Mouse (Mus musculus) midbrain, postnatal 0 days (tissue): Measurements from ENCODE around the gene Tmem132c. TPM values are rescaled to one million over a fixed set of nuclear protein-coding genes. Genes with fewer than 3 reads are reported as not detected.

ENCODE experiments used
- ATAC-seq: fragments of 200-750 bp; cut with Nextera tagmentation; 2 replicates; pipeline ENCODE4 v1.8.0; 2017; ENCODE audit warnings: moderate number of reproducible peaks, mild to moderate bottlenecking, moderate TSS enrichment, moderate library complexity; ENCODE audit not compliant: low FRiP score
- DNase-seq: peaks from one replicate; pipeline ENCODE4 v3.0.0-alpha.2; 2015; ENCODE audit warnings: low spot score
- H3K27ac ChIP-seq: fragments of 300-500 bp; sonication (generic); 2 replicates; pipeline ENCODE4 v1.5.1; 2014; ENCODE audit warnings: low read depth, mild to moderate bottlenecking, low read length, mixed read lengths
- H3K27me3 ChIP-seq: fragments of 300-500 bp; sonication (generic); 2 replicates; pipeline ENCODE4 v1.6.1; 2014; ENCODE audit warnings: low read length, control low read depth, mixed read lengths; ENCODE audit not compliant: insufficient read depth
- H3K36me3 ChIP-seq: fragments of 300-500 bp; sonication (generic); 2 replicates; pipeline ENCODE4 v1.6.1; 2014; ENCODE audit warnings: low read length, control low read depth, mixed read lengths; ENCODE audit not compliant: insufficient read depth
- H3K4me1 ChIP-seq: fragments of 300-500 bp; sonication (generic); 2 replicates; pipeline ENCODE4 v1.6.1; 2014; ENCODE audit warnings: mild to moderate bottlenecking, control low read depth, antibody characterized with exemption, low read length, mixed read lengths; ENCODE audit not compliant: insufficient read depth
- H3K4me2 ChIP-seq: fragments of 300-500 bp; sonication (generic); 2 replicates; pipeline ENCODE4 v1.6.1; 2014; ENCODE audit warnings: low read depth, mild to moderate bottlenecking, low read length, mixed read lengths; ENCODE audit not compliant: poor library complexity, severe bottlenecking
- H3K4me3 ChIP-seq: fragments of 300-500 bp; sonication (generic); 2 replicates; pipeline ENCODE4 v1.5.1; 2014; ENCODE audit warnings: low read depth, mild to moderate bottlenecking, low read length, moderate library complexity
- H3K9ac ChIP-seq: fragments of 300-500 bp; sonication (generic); replicated peaks from 2 replicates; pipeline ENCODE4 v1.6.1; 2014; ENCODE audit warnings: mild to moderate bottlenecking, low read length, moderate library complexity, mixed read lengths; ENCODE audit not compliant: poor library complexity, severe bottlenecking
- H3K9me3 ChIP-seq: fragments of 300-500 bp; sonication (generic); 2 replicates; pipeline ENCODE4 v1.6.1; 2016; ENCODE audit warnings: low read length, control low read depth
- CTCF ChIP-seq: IDR thresholded peaks from 2 replicates; pipeline ENCODE4 v1.5.1; 2016; ENCODE audit warnings: antibody characterized with exemption, mild to moderate bottlenecking
- WGBS: fragments of 180-500 bp; shearing (Covaris S2); extraction: QIAGEN DNeasy Blood & Tissue Kit; methylation state at CpG from one replicate; pipeline ENCODE4 v1.1.7; 2014; 5-methylcytosine and 5-hydroxymethylcytosine counted together
- polyA plus RNA-seq: library from polyadenylated mRNA; unstranded; fragments of >200 nt; fragmentation: Nextera tagmentation; extraction: Ambion mirVana; gene quantifications from 2 replicates; pipeline ENCODE4 v1.2.1, GENCODE M21; 2015
- total RNA-seq: library from RNA; depleted of rRNA; stranded (reverse); fragments of >200 nt; gene quantifications from 2 replicates; pipeline ENCODE4 v1.2.3, GENCODE M21; 2014

Gene Tmem132c
- total and polyA plus RNA-seq, 2 experiments from 2014 or later = 10.2 to 40.0 TPM

GRCm38 (mm10) chr5:127336048-127336907 is 94.7 kb downstream of the Tmem132c start:
- H3K27ac ChIP-seq = peak overlapping the region; percentile 26; the same call in 1 of the 2 replicates
- peak; percentile 49; the same call in 1 of the 2 replicates for ATAC-seq
- no peaks in the 10 kb centered on the region for H3K9me3 ChIP-seq
- 0 out of 2 replicates have a peak, but pooled peaks cover 6% of the 10 kb centered on the region for H3K4me1 ChIP-seq
- H3K27me3 ChIP-seq = no peaks in the 10 kb centered on the region
- DNase-seq = peak; percentile 80
- TF ChIP-seq CTCF = no peak
- no peak overlapping the region for H3K4me3 ChIP-seq
- H3K4me2 ChIP-seq = peak overlapping the region; percentile 33
- no peaks in the 10 kb centered on the region for H3K36me3 ChIP-seq
- WGBS = 1% methylated on average over 15 of the region's 15 CpGs
- no peak overlapping the region for H3K9ac ChIP-seq

GRCm38 (mm10) chr5:127336908-127337265 is 95.3 kb downstream of the Tmem132c start:
- TF ChIP-seq CTCF = no peak
- H3K9ac ChIP-seq = no peak overlapping the region
- H3K27ac ChIP-seq = no peak overlapping the region
- no peaks in the 10 kb centered on the region for H3K36me3 ChIP-seq
- H3K4me1 ChIP-seq = 0 out of 2 replicates have a peak, but pooled peaks cover 6% of the 10 kb centered on the region
- WGBS = 14% methylated on average over 5 of the region's 5 CpGs
- H3K27me3 ChIP-seq = no peaks in the 10 kb centered on the region
- DNase-seq (no peak), ATAC-seq (no peak)
- H3K4me2 ChIP-seq = peak overlapping the region; percentile 33
- H3K9me3 ChIP-seq = no peaks in the 10 kb centered on the region
- no peak overlapping the region for H3K4me3 ChIP-seq

- H3K36me3 ChIP-seq = no peaks in the 10 kb centered on the region
- no peak for ATAC-seq
- DNase-seq = peak; percentile 52
- H3K4me3 ChIP-seq = no peak overlapping the region
- H3K9ac ChIP-seq = no peak overlapping the region
- H3K4me1 ChIP-seq = 0 out of 2 replicates have a peak, but pooled peaks cover 6% of the 10 kb centered on the region
- no peak overlapping the region for H3K4me2 ChIP-seq
- TF ChIP-seq CTCF = no peak
- WGBS = 18% methylated on average over 5 of the region's 5 CpGs
- H3K27me3 ChIP-seq = no peaks in the 10 kb centered on the region
- H3K27ac ChIP-seq = no peak overlapping the region
- H3K9me3 ChIP-seq = no peaks in the 10 kb centered on the region
Observed at GRCm38 (mm10) chr5:127339016-127339435, 97.4 kb downstream of the Tmem132c start.

GRCm38 (mm10) chr5:127341158-127341557 is 99.5 kb downstream of the Tmem132c start:
- Histone ChIP-seq H3K27me3 (no peaks in the 10 kb centered on the region), H3K4me1 (0 out of 2 replicates have a peak, but pooled peaks cover 3% of the 10 kb centered on the region), H3K9ac (no peak overlapping the region), H3K27ac (no peak overlapping the region), H3K4me2 (no peak overlapping the region), H3K9me3 (no peaks in the 10 kb centered on the region), H3K4me3 (no peak overlapping the region), H3K36me3 (no peaks in the 10 kb centered on the region)
- TF ChIP-seq CTCF = peak; percentile 42
- WGBS = 39% methylated on average over 3 of the region's 3 CpGs
- ATAC-seq = no peak
- no peak for DNase-seq

- H3K27ac ChIP-seq = no peak overlapping the region
- no peaks in the 10 kb centered on the region for H3K9me3 ChIP-seq
- H3K4me1 ChIP-seq = 0 out of 2 replicates have a peak, but pooled peaks cover 4% of the 10 kb centered on the region
- WGBS = 45% methylated on average over 2 of the region's 2 CpGs
- H3K36me3 ChIP-seq = no peaks in the 10 kb centered on the region
- no peak overlapping the region for H3K9ac ChIP-seq
- peak; percentile 46 for TF ChIP-seq CTCF
- H3K4me2 ChIP-seq = no peak overlapping the region
- H3K4me3 ChIP-seq = no peak overlapping the region
- DNase-seq (no peak), ATAC-seq (no peak)
- H3K27me3 ChIP-seq = no peaks in the 10 kb centered on the region
Observed at GRCm38 (mm10) chr5:127344721-127345120, 103.1 kb downstream of the Tmem132c start.

GRCm38 (mm10) chr5:127346364-127346763 is 104.8 kb downstream of the Tmem132c start:
- Histone ChIP-seq H3K9me3 (no peaks in the 10 kb centered on the region), H3K4me2 (no peak overlapping the region), H3K4me1 (0 out of 2 replicates have a peak, but pooled peaks cover 4% of the 10 kb centered on the region), H3K9ac (no peak overlapping the region), H3K27ac (no peak overlapping the region), H3K36me3 (no peaks in the 10 kb centered on the region), H3K4me3 (no peak overlapping the region), H3K27me3 (no peaks in the 10 kb centered on the region)
- no peak for ATAC-seq
- no peak for DNase-seq
- no peak for TF ChIP-seq CTCF
- WGBS = 83% methylated on average over 2 of the region's 2 CpGs
